Mouse (Mus musculus) bone marrow, adult 2 months (tissue): ENCODE measurements around the gene Msantd3. TPM values are rescaled to one million over a fixed set of nuclear protein-coding genes. Genes with fewer than 3 reads are reported as not detected.
A peak's percentile ranks its signal among the peaks of the same experiment; 100 is the strongest.

Source experiments
- H3K27ac ChIP-seq: fragments of 200-500 bp; 2 replicates; pipeline ENCODE4 v1.5.1; 2012; ENCODE audit warnings: low read depth, mild to moderate bottlenecking, control low read depth, inconsistent platforms, low read length; ENCODE audit not compliant: control insufficient read depth, poor library complexity, insufficient read depth
- H3K4me1 ChIP-seq: fragments of 200-500 bp; 2 replicates; pipeline ENCODE4 v1.6.1; 2011; ENCODE audit warnings: low read length; ENCODE audit not compliant: control insufficient read depth, insufficient read depth
- H3K4me3 ChIP-seq: fragments of 200-500 bp; replicated peaks from 2 replicates; pipeline ENCODE3; 2011; ENCODE audit warnings: mild to moderate bottlenecking, low read depth, low read length, control low read depth; ENCODE audit not compliant: control insufficient read depth
- CTCF ChIP-seq: fragments of 200-500 bp; IDR thresholded peaks from 2 replicates; pipeline ENCODE4 v1.5.1; 2011; ENCODE audit warnings: low read length, control low read depth; ENCODE audit not compliant: control insufficient read depth, insufficient read depth
- POLR2A ChIP-seq: fragments of 200-500 bp; IDR thresholded peaks from 2 replicates; pipeline ENCODE4 v1.6.1; 2011; ENCODE audit warnings: low read depth, mild to moderate bottlenecking, control low read depth, low read length, borderline replicate concordance; ENCODE audit not compliant: control insufficient read depth
- WGBS: fragments of 180-500 bp; shearing (Covaris S2); methylation state at CpG from one replicate; pipeline ENCODE4 v1.1.7; 2018; 5-methylcytosine and 5-hydroxymethylcytosine counted together
- polyA plus RNA-seq: library from polyadenylated mRNA; stranded (reverse); fragments of >200 nt; gene quantifications from 2 replicates; pipeline ENCODE4 v1.2.4, GENCODE M21; 2011; ENCODE audit warnings: low replicate concordance; ENCODE audit not compliant: missing spikeins, insufficient read depth, insufficient read length

Msantd3 gene
- polyA plus RNA-seq, 1 experiment = 16.3 TPM

GRCm38 (mm10) chr4:48548393-48549045 lies 8.8 kb downstream of the Msantd3 start:
- no peak overlapping the region for H3K4me3 ChIP-seq
- 63% methylated on average over 6 of the region's 6 CpGs for WGBS
- no peak overlapping the region for H3K27ac ChIP-seq
- TF ChIP-seq POLR2A = no peak
- H3K4me1 ChIP-seq = peaks cover 2% of the 10 kb centered on the region

GRCm38 (mm10) chr4:48549661-48550060 lies 9.9 kb downstream of the Msantd3 start:
- Histone ChIP-seq H3K4me1 (peaks cover 2% of the 10 kb centered on the region), H3K27ac (peak overlapping the region; percentile 30; the same call in 1 of the 2 replicates), H3K4me3 (no peak overlapping the region)
- 12% methylated on average over 5 of the region's 5 CpGs for WGBS
- TF ChIP-seq CTCF (no peak), POLR2A (no peak)

- Histone ChIP-seq H3K27ac (peak overlapping the region; percentile 78), H3K4me3 (peak overlapping the region; percentile 53), H3K4me1 (peaks cover 2% of the 10 kb centered on the region)
- TF ChIP-seq POLR2A (no peak), CTCF (no peak)
- WGBS = 52% methylated on average over 27 of the region's 27 CpGs
Observed at GRCm38 (mm10) chr4:48552486-48553064, 12.8 kb downstream of the Msantd3 start.

GRCm38 (mm10) chr4:48554132-48554531 lies 14.4 kb downstream of the Msantd3 start:
- peak overlapping the region; percentile 3; the same call in 1 of the 2 replicates for H3K27ac ChIP-seq
- 5% methylated on average over 7 of the region's 7 CpGs for WGBS
- H3K4me1 ChIP-seq = peaks cover 2% of the 10 kb centered on the region
- TF ChIP-seq POLR2A = no peak
- no peak for TF ChIP-seq CTCF
- peak overlapping the region; percentile 19 for H3K4me3 ChIP-seq

GRCm38 (mm10) chr4:48555729-48556128 lies 16.0 kb downstream of the Msantd3 start:
- Histone ChIP-seq H3K4me3 (no peak overlapping the region), H3K27ac (no peak overlapping the region), H3K4me1 (no peaks in the 10 kb centered on the region; the same call in none of the 2 replicates)
- TF ChIP-seq CTCF (no peak), POLR2A (no peak)
- 8% methylated on average over 3 of the region's 3 CpGs for WGBS

GRCm38 (mm10) chr4:48559652-48560051 lies 19.9 kb downstream of the Msantd3 start:
- Histone ChIP-seq H3K4me3 (no peak overlapping the region), H3K27ac (no peak overlapping the region), H3K4me1 (no peaks in the 10 kb centered on the region; the same call in 1 of the 2 replicates)
- TF ChIP-seq CTCF (no peak), POLR2A (no peak)
- WGBS = 90% methylated on average over 14 of the region's 14 CpGs

GRCm38 (mm10) chr4:48561824-48562223 lies 22.1 kb downstream of the Msantd3 start:
- no peak for TF ChIP-seq POLR2A
- no peak for TF ChIP-seq CTCF
- Histone ChIP-seq H3K27ac (no peak overlapping the region), H3K4me1 (no peaks in the 10 kb centered on the region), H3K4me3 (no peak overlapping the region)
- WGBS = 84% methylated on average over 8 of the region's 8 CpGs

GRCm38 (mm10) chr4:48564962-48565361 lies 25.2 kb downstream of the Msantd3 start:
- Histone ChIP-seq H3K4me3 (no peak overlapping the region), H3K4me1 (no peaks in the 10 kb centered on the region), H3K27ac (no peak overlapping the region)
- TF ChIP-seq CTCF = no peak
- no peak for TF ChIP-seq POLR2A

GRCm38 (mm10) chr4:48576361-48576760 lies 36.6 kb downstream of the Msantd3 start:
- TF ChIP-seq POLR2A (no peak), CTCF (no peak)

More at GRCm38 (mm10) chr4:48576361-48576760, 36.6 kb downstream of the Msantd3 start:
- WGBS = 73% methylated on average over 7 of the region's 7 CpGs
- no peak overlapping the region for H3K4me3 ChIP-seq
- no peak overlapping the region for H3K27ac ChIP-seq
- H3K4me1 ChIP-seq = no peaks in the 10 kb centered on the region
